Mouse (Mus musculus): ENCODE results near the gene Gm40460. TPM values are rescaled to one million over a fixed set of nuclear protein-coding genes. Genes with fewer than 3 reads are reported as not detected.

The Gm40460 gene
- not detected for total RNA-seq (2023)

DNA sequence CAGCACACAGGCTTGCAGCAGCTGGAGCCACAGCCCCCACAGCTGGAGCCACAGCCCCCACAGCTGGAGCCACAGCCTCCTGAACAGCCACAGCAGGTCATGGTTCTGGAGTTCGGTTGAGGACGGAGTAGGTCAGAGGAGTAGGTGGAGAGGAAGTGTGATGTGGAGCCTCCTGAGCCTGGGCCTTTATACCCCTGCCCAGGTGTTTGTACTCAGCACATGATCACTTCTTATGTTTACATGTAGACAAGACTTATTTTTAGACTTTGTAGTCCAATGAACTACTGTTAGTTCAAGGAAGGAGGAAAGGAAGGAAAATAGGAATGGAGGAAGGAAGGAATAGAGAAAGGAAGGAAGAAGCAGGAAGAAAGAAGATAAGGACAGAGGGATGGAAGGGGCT, at the start of gene Gm40460:
Gm40460 (minus strand) TSS at position 101 of the 400 bp plus-strand sequence.

DNA sequence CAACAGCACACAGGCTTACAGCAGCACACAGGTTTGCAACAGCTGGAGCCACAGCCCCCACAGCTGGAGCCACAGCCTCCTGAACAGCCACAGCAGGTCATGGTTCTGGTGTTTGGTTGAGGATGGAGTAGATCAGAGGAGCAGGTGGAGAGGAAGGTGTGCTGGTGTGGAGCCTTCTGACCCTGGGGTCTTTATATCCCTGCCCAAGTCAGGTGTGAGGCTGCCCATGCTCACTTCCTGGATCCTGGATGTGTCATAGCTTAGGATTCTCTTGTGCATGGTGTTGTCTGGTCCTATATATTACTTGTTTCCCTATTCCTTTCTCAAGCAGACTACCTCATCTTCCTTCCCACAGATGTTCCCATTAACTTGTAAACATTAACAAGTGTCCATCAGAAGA, 33.4 kb upstream of the Gm40460 start, which contains the start of gene Gm4559:
Gm4559 (minus strand) TSS at position 101 of the 400 bp plus-strand sequence.

DNA sequence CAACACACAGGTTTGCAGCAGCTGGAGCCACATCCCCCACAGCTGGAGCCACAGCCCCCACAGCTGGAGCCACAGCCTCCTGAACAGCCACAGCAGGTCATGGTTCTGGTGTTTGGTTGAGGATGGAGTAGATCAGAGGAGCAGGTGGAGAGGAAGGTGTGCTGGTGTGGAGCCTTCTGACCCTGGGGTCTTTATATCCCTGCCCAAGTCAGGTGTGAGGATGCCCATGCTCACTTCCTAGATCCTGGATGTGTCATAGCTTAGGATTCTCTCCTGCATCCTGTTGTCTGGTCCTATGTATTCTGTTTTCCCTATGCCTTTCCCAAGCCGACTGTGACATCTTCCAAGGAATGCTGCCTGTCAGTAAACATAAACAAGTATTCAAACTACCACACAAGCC, 17.4 kb upstream of the Gm40460 start, which contains the start of gene Gm2431:
Gm2431 (minus strand) TSS at position 101 of the 400 bp plus-strand sequence.

DNA sequence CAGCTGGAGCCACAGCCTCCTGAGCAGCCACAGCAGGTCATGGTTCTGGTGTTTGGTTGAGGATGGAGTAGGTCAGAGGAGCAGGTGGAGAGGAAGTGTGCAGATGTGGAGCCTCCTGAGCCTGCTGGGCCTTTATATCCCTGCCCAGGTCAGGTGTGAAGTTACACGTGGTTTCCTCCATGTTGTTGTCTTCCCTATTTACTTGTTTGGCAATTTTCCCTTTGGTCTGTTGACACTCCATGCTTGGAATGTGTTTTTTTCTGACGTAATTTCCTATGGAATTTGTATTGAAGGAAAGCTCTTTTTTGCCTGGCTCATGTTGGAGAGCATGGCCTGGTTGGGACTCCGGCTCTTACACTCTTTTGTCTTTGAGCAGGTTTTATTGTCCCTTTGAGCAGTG, 11.0 kb downstream of the Gm40460 start, which contains the start of gene Krtap5-5:
Krtap5-5 (minus strand) TSS at position 101 of the 400 bp plus-strand sequence.

DNA sequence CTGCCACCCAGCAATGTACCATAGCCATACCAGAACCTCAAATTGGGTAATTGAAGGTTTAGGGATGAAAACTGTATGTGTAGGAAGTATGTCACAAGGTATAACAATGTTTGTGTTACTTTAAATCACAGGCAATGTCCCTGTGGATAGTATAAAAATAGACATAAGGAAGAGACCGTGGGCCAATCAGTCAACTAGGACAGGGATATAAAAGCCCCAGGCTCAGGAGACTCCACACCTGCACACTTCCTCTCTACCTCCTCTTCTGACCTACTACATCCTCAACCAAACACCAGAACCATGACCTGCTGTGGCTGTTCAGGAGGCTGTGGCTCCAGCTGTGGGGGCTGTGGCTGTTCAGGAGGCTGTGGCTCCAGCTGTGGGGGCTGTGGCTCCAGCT, 29.3 kb downstream of the Gm40460 start, which contains the start of gene Gm7579:
Gm7579 (plus strand) TSS at position 301 of the 400 bp plus-strand sequence.

DNA sequence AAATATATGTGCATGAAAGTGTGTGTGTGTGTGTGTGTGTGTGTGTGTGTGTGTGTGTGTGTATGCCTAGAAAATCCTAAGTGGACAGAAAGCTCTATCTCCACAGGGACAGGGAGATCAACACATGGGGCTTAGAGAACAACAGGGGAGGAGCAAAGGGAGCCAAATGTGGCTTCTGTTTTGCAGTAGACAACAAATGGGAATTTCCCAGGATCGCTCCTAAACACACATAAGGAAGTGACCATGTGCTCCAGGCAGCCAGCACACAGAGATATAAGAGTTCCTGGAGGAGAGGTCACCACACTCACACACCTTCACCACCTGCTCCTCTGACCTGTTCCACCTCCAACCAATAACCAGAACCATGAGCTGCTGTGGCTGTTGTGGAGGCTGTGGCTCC, 39.8 kb downstream of the Gm40460 start, which contains the start of gene Krtap5-3:
Krtap5-3 (plus strand) TSS at position 301 of the 400 bp plus-strand sequence.

Other genes with a start within 250 kb of the Gm40460 start
- gene Mob2, start 180.0 kb downstream of the Gm40460 start, total RNA-seq (2023), result 10 to 100 TPM; 26.4 to 33.0 TPM
- gene Dusp8, start 145.2 kb downstream of the Gm40460 start, total RNA-seq (2023), result 1 to 10 TPM; 1.2 to 1.9 TPM
- not detected for gene Gm45618, start 120.3 kb downstream of the Gm40460 start, total RNA-seq (2023)
- gene Gm39115, start 105.0 kb downstream of the Gm40460 start, total RNA-seq (2023), result not detected
- gene Gm45337, start 96.5 kb downstream of the Gm40460 start, total RNA-seq (2023), result not detected
- not detected for gene Gm29735, start 84.0 kb downstream of the Gm40460 start, total RNA-seq (2023)
- not detected for gene Gm4553, start 75.3 kb downstream of the Gm40460 start, total RNA-seq (2023)
- not detected for gene Krtap5-2, start 65.1 kb downstream of the Gm40460 start, total RNA-seq (2023)
- not detected for gene Gm10153, start 50.7 kb downstream of the Gm40460 start, total RNA-seq (2023)
- gene Krtap5-3, start 39.7 kb downstream of the Gm40460 start, total RNA-seq (2023), result not detected
- gene Gm7579, start 29.2 kb downstream of the Gm40460 start, total RNA-seq (2023), result not detected
- gene Krtap5-5, start 11.1 kb downstream of the Gm40460 start, total RNA-seq (2023), result not detected
- not detected for gene Gm2431, start 17.3 kb upstream of the Gm40460 start, total RNA-seq (2023)
- gene Gm4559, start 33.3 kb upstream of the Gm40460 start, total RNA-seq (2023), result not detected
- gene Krtap5-1, start 56.0 kb upstream of the Gm40460 start, total RNA-seq (2023), result not detected
- not detected for gene Krtap5-4, start 62.5 kb upstream of the Gm40460 start, total RNA-seq (2023)
- 10 to 100 TPM; 14.0 to 19.7 TPM for gene Ifitm10, start 132.7 kb upstream of the Gm40460 start, total RNA-seq (2023)
- 1 to 10 TPM in 1 of 2 experiments, not detected in 1; 3.4 TPM for gene Gm49369, start 141.6 kb upstream of the Gm40460 start, total RNA-seq (2023)
- 100 to 1,000 TPM; 803 to 876 TPM for gene Ctsd, start 147.0 kb upstream of the Gm40460 start, total RNA-seq (2023)
- gene Syt8, start 193.8 kb upstream of the Gm40460 start, total RNA-seq (2023), result 1 to 10 TPM; 3.9 to 4.9 TPM
- gene Tnni2, start 200.7 kb upstream of the Gm40460 start, total RNA-seq (2023), result 1 to 10 TPM; 6.5 to 8.8 TPM
- gene Lsp1, start 219.7 kb upstream of the Gm40460 start, total RNA-seq (2023), result 1,000 to 10,000 TPM; 1,439 to 1,614 TPM

All from neutrophil, adult 59 days (primary cell).